ENCODE assay signal across 8 mouse cellular contexts in the genomic region with DNA sequence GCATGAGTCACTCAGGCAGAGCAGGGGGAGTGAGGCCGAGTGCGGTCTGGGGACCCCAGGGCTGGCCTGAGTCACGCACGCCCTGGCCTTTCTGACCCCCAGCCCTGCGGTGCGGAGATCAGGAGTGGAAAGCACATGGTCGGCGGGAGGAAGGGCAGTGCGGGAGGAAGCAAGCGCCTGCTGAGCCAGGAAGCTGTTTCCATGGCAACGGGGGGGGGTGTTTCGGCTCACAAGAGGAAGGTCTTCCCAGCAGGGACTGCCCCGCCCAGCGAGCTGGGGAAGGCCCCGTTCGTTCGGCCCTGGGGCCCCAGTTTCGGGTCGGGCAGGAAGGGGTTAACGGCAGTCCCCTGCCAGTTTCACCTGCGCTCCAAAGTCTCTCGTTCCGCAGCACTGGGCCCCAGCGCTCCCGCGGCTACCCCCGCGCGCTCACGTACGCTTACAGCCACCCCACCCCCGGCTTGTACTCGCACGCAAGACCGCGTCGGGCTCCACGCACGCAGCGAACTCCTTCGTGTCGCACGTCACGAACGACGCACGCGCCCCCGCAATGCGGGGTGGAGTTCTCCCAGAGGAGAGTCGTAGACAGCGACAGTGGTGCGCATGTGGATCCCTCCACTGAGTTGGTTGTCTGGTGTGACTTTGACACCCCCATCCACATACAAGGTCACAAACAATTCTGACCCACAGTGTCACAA. TPM values are rescaled to one million over a fixed set of nuclear protein-coding genes. Genes with fewer than 3 reads are reported as not detected.
A peak's percentile ranks its signal among the peaks of the same experiment; 100 is the strongest.
DNase-seq lines count a peak whose midpoint lies in the region; ATAC-seq and TF ChIP-seq lines count a peak whose summit lies in the region.

No protein-coding gene starts in this region.

- no peak for TF ChIP-seq EP300 in liver, embryonic 14.5 days (IDR thresholded peaks at IDR 0.05; ENCODE audit: low read depth)

- peak; percentile 93 for DNase-seq in brain, embryonic 14.5 days (ENCODE audit: low read depth)
- peak; percentile 85 for DNase-seq in forebrain, embryonic 10.5 days (ENCODE audit: extremely low spot score, low spot score)
- peak; percentile 97 to 98 for DNase-seq in kidney, postnatal 25 days
- peak in 1 of 3 experiments; percentile 80 for DNase-seq in liver, embryonic 14.5 days (ENCODE audit: low read depth in 3 of 3, low spot score in 3 of 3)
- peak; percentile 83 for DNase-seq in neural tube, embryonic 10.5 days (ENCODE audit: extremely low spot score, low spot score)
- peak; percentile 90 for DNase-seq in testis, postnatal 10 days (ENCODE audit: low spot score)

- H3K79me2 ChIP-seq in C2C12 (ENCODE audit: control insufficient read depth, insufficient read depth): no peaks in the 10 kb centered on the region

- no peaks in the 10 kb centered on the region for H3K36me3 ChIP-seq in C2C12 (ENCODE audit: control insufficient read depth, insufficient read depth)
- no peaks in the 10 kb centered on the region for H3K36me3 ChIP-seq in forebrain, embryonic 10.5 days (replicated peaks)
- H3K36me3 ChIP-seq in heart, embryonic 15.5 days: no peaks in the 10 kb centered on the region
- H3K36me3 ChIP-seq in liver, embryonic 14.5 days (replicated peaks; ENCODE audit: control insufficient read depth, insufficient read depth, low read depth): no peaks in the 10 kb centered on the region

- peak; percentile 15 for ATAC-seq in heart, embryonic 15.5 days (replicated peaks; ENCODE audit: insufficient number of reproducible peaks, insufficient read depth, low FRiP score, low read depth)
- ATAC-seq in liver, embryonic 14.5 days (ENCODE audit: insufficient read depth): peak; percentile 17

- peak overlapping the region; percentile 66 for H3ac ChIP-seq in C2C12 (ENCODE audit: control insufficient read depth, insufficient read length, low read depth)

- under 1% methylated on average over 53 of the region's 53 CpGs for WGBS in forebrain, embryonic 10.5 days
- under 1% methylated on average over 53 of the region's 53 CpGs for WGBS in heart, embryonic 15.5 days
- WGBS in liver, embryonic 14.5 days (ENCODE audit: insufficient replicate concordance): under 1% methylated on average over 53 of the region's 53 CpGs

- H3K4me2 ChIP-seq in heart, embryonic 15.5 days: peak overlapping the region; percentile 99
- peak overlapping the region; percentile 99 for H3K4me2 ChIP-seq in liver, embryonic 14.5 days (ENCODE audit: low read depth)

- H3K27ac ChIP-seq in forebrain, embryonic 10.5 days: peak overlapping the region; percentile 83
- H3K27ac ChIP-seq in heart, embryonic 15.5 days: peak overlapping the region; percentile 72
- peak overlapping the region; percentile 60 for H3K27ac ChIP-seq in liver, embryonic 14.5 days

- no peaks in the 10 kb centered on the region for H3K79me3 ChIP-seq in C2C12 (ENCODE audit: low read depth)

- no peak for TF ChIP-seq POLR2A in brain, embryonic 14.5 days (IDR thresholded peaks at IDR 0.05; ENCODE audit: borderline replicate concordance, extremely low read depth, insufficient read depth, insufficient read length, poor library complexity, severe bottlenecking)

- H3K4me3 ChIP-seq in C2C12 (ENCODE audit: insufficient read depth, poor library complexity, severe bottlenecking): peak overlapping the region; percentile 16
- H3K4me3 ChIP-seq in forebrain, embryonic 10.5 days: peak overlapping the region; percentile 62
- H3K4me3 ChIP-seq in heart, embryonic 15.5 days: peak overlapping the region; percentile 61
- peak overlapping the region; percentile 41 to 55 for H3K4me3 ChIP-seq in liver, embryonic 14.5 days (ENCODE audit: insufficient read depth in 1 of 2, low read depth in 2 of 2, low read length in 2 of 2)

- H3K9ac ChIP-seq in heart, embryonic 15.5 days: peak overlapping the region; percentile 64
- peak overlapping the region; percentile 64 for H3K9ac ChIP-seq in liver, embryonic 14.5 days (replicated peaks)

- no peaks in the 10 kb centered on the region for H3K9me3 ChIP-seq in forebrain, embryonic 10.5 days
- no peaks in the 10 kb centered on the region for H3K9me3 ChIP-seq in heart, embryonic 15.5 days (replicated peaks)
- H3K9me3 ChIP-seq in liver, embryonic 14.5 days (ENCODE audit: control insufficient read depth, low read length): no peaks in the 10 kb centered on the region

- no peaks in the 10 kb centered on the region for H3K27me3 ChIP-seq in C2C12 (ENCODE audit: control insufficient read depth, insufficient read depth, insufficient read length)
- peaks cover 78% of the 10 kb centered on the region for H3K27me3 ChIP-seq in forebrain, embryonic 10.5 days (ENCODE audit: poor library complexity, severe bottlenecking)
- no peaks in the 10 kb centered on the region for H3K27me3 ChIP-seq in heart, embryonic 15.5 days
- H3K27me3 ChIP-seq in liver, embryonic 14.5 days (ENCODE audit: control insufficient read depth, insufficient read depth, low read length): no peaks in the 10 kb centered on the region

- no peak for TF ChIP-seq CTCF in C2C12 (IDR thresholded peaks at IDR 0.05; ENCODE audit: control insufficient read depth, insufficient read depth, insufficient read length)
- TF ChIP-seq CTCF in brain, embryonic 14.5 days (IDR thresholded peaks at IDR 0.05; ENCODE audit: borderline replicate concordance, extremely low read depth, insufficient read depth, insufficient read length): no peak
- no peak for TF ChIP-seq CTCF in liver, embryonic 14.5 days (IDR thresholded peaks at IDR 0.05; ENCODE audit: low read depth)

- H3K4me1 ChIP-seq in forebrain, embryonic 10.5 days: peaks cover 57% of the 10 kb centered on the region
- H3K4me1 ChIP-seq in heart, embryonic 15.5 days (replicated peaks): peaks cover 51% of the 10 kb centered on the region
- peaks cover 40 to 43% of the 10 kb centered on the region in 2 experiments for H3K4me1 ChIP-seq in liver, embryonic 14.5 days (replicated peaks; ENCODE audit: control insufficient read depth in 2 of 2, insufficient read depth in 2 of 2, low read length in 1 of 2)

TF ChIP-seq in C2C12, 6 proteins besides CTCF, POLR2A, EP300 and RAD21:
- TF ChIP-seq CEBPB (IDR thresholded peaks at IDR 0.05; ENCODE audit: low read depth): no peak
- TF ChIP-seq MYOG (IDR thresholded peaks at IDR 0.05; ENCODE audit: control insufficient read depth, extremely low read depth, insufficient read length): no peak
- no peak for TF ChIP-seq USF1 (IDR thresholded peaks at IDR 0.05; ENCODE audit: low read depth)
- TF ChIP-seq FOSL1 (IDR thresholded peaks at IDR 0.05; ENCODE audit: insufficient read depth, low read length, poor library complexity, severe bottlenecking): peak; percentile 62
- TF ChIP-seq MAX (IDR thresholded peaks at IDR 0.05): peak; percentile 94
- TF ChIP-seq MYOD1 (IDR thresholded peaks at IDR 0.05; ENCODE audit: control insufficient read depth, insufficient read length, low read depth): peak; percentile 44
TF ChIP-seq in C2C12: peak in this region for 3.

RNA-seq across cellular contexts. Expression of a gene that starts 4.6 kb away (rescaled TPM):
- polyA plus RNA-seq in C2C12 (2012; fragmentation: generic; extraction: Trizol): 7.0 TPM
- 21.2 and 27.2 TPM in 2 replicates for polyA plus RNA-seq in brain, embryonic 14.5 days (2012; rRNA removed)
- 18.3 and 19.0 TPM in 2 replicates for polyA plus RNA-seq in forebrain, embryonic 10.5 days (2016; fragmentation: Nextera tagmentation; extraction: Ambion mirVana)
- 5.3 and 8.8 TPM in 2 replicates for polyA plus RNA-seq in heart, embryonic 15.5 days (2015; fragmentation: Nextera tagmentation; extraction: Ambion mirVana)
- polyA plus RNA-seq in liver, embryonic 14.5 days (2012; rRNA removed): 2.3 and 4.3 TPM in 2 replicates
- polyA plus RNA-seq in liver, embryonic 14.5 days (2014; fragmentation: Nextera tagmentation; extraction: Ambion mirVana): 3.2 and 4.3 TPM in 2 replicates

RNA-seq across cellular contexts. Expression of a gene that starts 7.3 kb away (rescaled TPM):
- polyA plus RNA-seq in C2C12 (2012; fragmentation: generic; extraction: Trizol): 158 TPM
- polyA plus RNA-seq in brain, embryonic 14.5 days (2012; rRNA removed): 6.7 and 7.1 TPM in 2 replicates
- 3.8 and 4.0 TPM in 2 replicates for polyA plus RNA-seq in forebrain, embryonic 10.5 days (2016; fragmentation: Nextera tagmentation; extraction: Ambion mirVana)
- polyA plus RNA-seq in heart, embryonic 15.5 days (2015; fragmentation: Nextera tagmentation; extraction: Ambion mirVana): 11.0 and 16.6 TPM in 2 replicates
- 8.3 and 10.5 TPM in 2 replicates for polyA plus RNA-seq in liver, embryonic 14.5 days (2012; rRNA removed)
- 10.5 and 11.2 TPM in 2 replicates for polyA plus RNA-seq in liver, embryonic 14.5 days (2014; fragmentation: Nextera tagmentation; extraction: Ambion mirVana)

RNA-seq across cellular contexts. Expression of a gene that starts 16.3 kb away (rescaled TPM):
- 145 TPM for polyA plus RNA-seq in C2C12 (2012; fragmentation: generic; extraction: Trizol)
- 41.8 and 51.3 TPM in 2 replicates for polyA plus RNA-seq in brain, embryonic 14.5 days (2012; rRNA removed)
- 163 and 173 TPM in 2 replicates for polyA plus RNA-seq in forebrain, embryonic 10.5 days (2016; fragmentation: Nextera tagmentation; extraction: Ambion mirVana)
- polyA plus RNA-seq in heart, embryonic 15.5 days (2015; fragmentation: Nextera tagmentation; extraction: Ambion mirVana): 62.9 and 83.7 TPM in 2 replicates
- 49.3 and 56.2 TPM in 2 replicates for polyA plus RNA-seq in liver, embryonic 14.5 days (2012; rRNA removed)
- 107 and 125 TPM in 2 replicates for polyA plus RNA-seq in liver, embryonic 14.5 days (2014; fragmentation: Nextera tagmentation; extraction: Ambion mirVana)

RNA-seq across cellular contexts. Expression of a gene that starts 16.4 kb away (rescaled TPM):
- 609 TPM for polyA plus RNA-seq in C2C12 (2012; fragmentation: generic; extraction: Trizol)
- 756 and 915 TPM in 2 replicates for polyA plus RNA-seq in brain, embryonic 14.5 days (2012; rRNA removed)
- 1,199 and 1,255 TPM in 2 replicates for polyA plus RNA-seq in forebrain, embryonic 10.5 days (2016; fragmentation: Nextera tagmentation; extraction: Ambion mirVana)
- polyA plus RNA-seq in heart, embryonic 15.5 days (2015; fragmentation: Nextera tagmentation; extraction: Ambion mirVana): 596 and 644 TPM in 2 replicates
- polyA plus RNA-seq in liver, embryonic 14.5 days (2012; rRNA removed): 1,117 and 1,155 TPM in 2 replicates
- 2,207 and 2,282 TPM in 2 replicates for polyA plus RNA-seq in liver, embryonic 14.5 days (2014; fragmentation: Nextera tagmentation; extraction: Ambion mirVana)

RNA-seq across cellular contexts. Expression of a gene that starts 16.6 kb away (rescaled TPM):
- polyA plus RNA-seq in C2C12 (2012; fragmentation: generic; extraction: Trizol): not detected
- not detected in 2 replicates for polyA plus RNA-seq in brain, embryonic 14.5 days (2012; rRNA removed)
- not detected in 2 replicates for polyA plus RNA-seq in forebrain, embryonic 10.5 days (2016; fragmentation: Nextera tagmentation; extraction: Ambion mirVana)
- not detected in 2 replicates for polyA plus RNA-seq in heart, embryonic 15.5 days (2015; fragmentation: Nextera tagmentation; extraction: Ambion mirVana)
- not detected in 2 replicates for polyA plus RNA-seq in liver, embryonic 14.5 days (2012; rRNA removed)
- polyA plus RNA-seq in liver, embryonic 14.5 days (2014; fragmentation: Nextera tagmentation; extraction: Ambion mirVana): not detected in 2 replicates
